Mouse (Mus musculus) midbrain, embryonic 13.5 days (tissue): Measurements from ENCODE around the gene Rpl36. TPM values are rescaled to one million over a fixed set of nuclear protein-coding genes. Genes with fewer than 3 reads are reported as not detected.
"Not testable (repeated sequence)": the region's sequence is repeated elsewhere in the genome, so short reads cannot be mapped to it uniquely, and the experiment has no call there.

ENCODE experiments used
- ATAC-seq: fragments of 200-750 bp; cut with Nextera tagmentation; 2 replicates; pipeline ENCODE4 v1.8.0; 2017; ENCODE audit warnings: mild to moderate bottlenecking, moderate TSS enrichment, moderate library complexity
- H3K27ac ChIP-seq: fragments of 300-500 bp; sonication (generic); 2 replicates; pipeline ENCODE4 v1.5.1; 2015; ENCODE audit warnings: inconsistent platforms, mild to moderate bottlenecking, moderate library complexity
- H3K27me3 ChIP-seq: fragments of 300-500 bp; sonication (generic); 2 replicates; pipeline ENCODE4 v1.6.1; 2015; ENCODE audit warnings: mild to moderate bottlenecking, inconsistent platforms
- H3K36me3 ChIP-seq: fragments of 300-500 bp; sonication (generic); 2 replicates; pipeline ENCODE4 v1.6.1; 2015; ENCODE audit warnings: mild to moderate bottlenecking, inconsistent platforms
- H3K4me1 ChIP-seq: fragments of 300-500 bp; sonication (generic); replicated peaks from 2 replicates; pipeline ENCODE4 v1.6.1; 2015; ENCODE audit warnings: inconsistent platforms
- H3K4me2 ChIP-seq: fragments of 300-500 bp; sonication (generic); replicated peaks from 2 replicates; pipeline ENCODE4 v1.6.1; 2015; ENCODE audit warnings: moderate library complexity, mild to moderate bottlenecking, inconsistent platforms
- H3K4me3 ChIP-seq: fragments of 300-500 bp; sonication (generic); replicated peaks from 2 replicates; pipeline ENCODE4 v1.5.1; 2015; ENCODE audit warnings: mild to moderate bottlenecking, inconsistent platforms
- H3K9ac ChIP-seq: fragments of 300-500 bp; sonication (generic); replicated peaks from 2 replicates; pipeline ENCODE4 v1.6.1; 2015; ENCODE audit warnings: mild to moderate bottlenecking, inconsistent platforms
- H3K9me3 ChIP-seq: fragments of 300-500 bp; sonication (generic); 2 replicates; pipeline ENCODE4 v1.6.1; 2016; ENCODE audit warnings: mild to moderate bottlenecking, inconsistent platforms
- WGBS: fragments of 180-500 bp; shearing (Covaris S2); methylation state at CpG from one replicate; pipeline ENCODE4 v1.1.7; 2015; 5-methylcytosine and 5-hydroxymethylcytosine counted together
- polyA plus RNA-seq: library from polyadenylated mRNA; unstranded; fragments of >200 nt; fragmentation: Nextera tagmentation; extraction: Ambion mirVana; gene quantifications from 2 replicates; pipeline ENCODE4 v1.2.1, GENCODE M21; 2015

Gene Rpl36
- polyA plus RNA-seq, 1 experiment from 2014 or later = 1,215 TPM

- Histone ChIP-seq H3K4me2 (no peak overlapping the region), H3K27ac (no peak overlapping the region), H3K4me3 (no peak overlapping the region), H3K36me3 (peaks cover 36% of the 10 kb centered on the region), H3K4me1 (peaks cover 57% of the 10 kb centered on the region), H3K27me3 (no peaks in the 10 kb centered on the region), H3K9ac (no peak overlapping the region), H3K9me3 (no peaks in the 10 kb centered on the region)
- no peak for ATAC-seq
- WGBS = 76% methylated on average over 2 of the region's 2 CpGs
Measured at GRCm38 (mm10) chr17:56611323-56611722, 1.9 kb upstream of the Rpl36 start.

GRCm38 (mm10) chr17:56611861-56612564 lies 1.2 kb upstream of the Rpl36 start:
- peaks cover 57% of the 10 kb centered on the region for H3K4me1 ChIP-seq
- H3K4me3 ChIP-seq = no peak overlapping the region
- no peak for ATAC-seq
- H3K9ac ChIP-seq = no peak overlapping the region
- no peaks in the 10 kb centered on the region for H3K9me3 ChIP-seq
- 14% methylated on average over 13 of the region's 14 CpGs for WGBS
- 0 out of 2 replicates have a peak overlapping the region, but pooled peaks have one; percentile 2 for H3K4me2 ChIP-seq
- no peak overlapping the region for H3K27ac ChIP-seq
- H3K36me3 ChIP-seq = peaks cover 36% of the 10 kb centered on the region
- no peaks in the 10 kb centered on the region for H3K27me3 ChIP-seq

- H3K4me1 ChIP-seq = peaks cover 55% of the 10 kb centered on the region
- not testable (repeated sequence) for H3K4me3 ChIP-seq, ATAC-seq, H3K4me2 ChIP-seq, H3K9me3 ChIP-seq, H3K27ac ChIP-seq, H3K9ac ChIP-seq, H3K27me3 ChIP-seq
- peaks cover 36% of the 10 kb centered on the region for H3K36me3 ChIP-seq
- 81% methylated on average over 10 of the region's 10 CpGs for WGBS
Measured at GRCm38 (mm10) chr17:56612565-56612939, 664 bp upstream of the Rpl36 start.

- Histone ChIP-seq H3K9ac (peak overlapping the region; percentile 81), H3K27ac (peak overlapping the region; percentile 93), H3K4me2 (peak overlapping the region; percentile 83), H3K36me3 (peaks cover 47% of the 10 kb centered on the region), H3K4me3 (peak overlapping the region; percentile 73), H3K4me1 (peaks cover 44% of the 10 kb centered on the region)
- under 1% methylated on average over 26 of the region's 26 CpGs for WGBS
- not testable (repeated sequence) for ATAC-seq, H3K27me3 ChIP-seq, H3K9me3 ChIP-seq
Measured at GRCm38 (mm10) chr17:56613893-56614292, 677 bp downstream of the Rpl36 start.

- Histone ChIP-seq H3K36me3 (peaks cover 54% of the 10 kb centered on the region), H3K9me3 (no peaks in the 10 kb centered on the region), H3K9ac (peak overlapping the region; percentile 81), H3K27me3 (no peaks in the 10 kb centered on the region), H3K4me2 (peak overlapping the region; percentile 83), H3K4me1 (peaks cover 41% of the 10 kb centered on the region), H3K27ac (no peak overlapping the region), H3K4me3 (peak overlapping the region; percentile 73)
- WGBS = 35% methylated on average over 14 of the region's 14 CpGs
- ATAC-seq = no peak
Measured at GRCm38 (mm10) chr17:56614391-56615135, 1.3 kb downstream of the Rpl36 start.

- H3K9me3 ChIP-seq = no peaks in the 10 kb centered on the region
- H3K4me3 ChIP-seq = peak overlapping the region; percentile 73
- no peak overlapping the region for H3K27ac ChIP-seq
- peak overlapping the region; percentile 83 for H3K4me2 ChIP-seq
- peaks cover 38% of the 10 kb centered on the region for H3K4me1 ChIP-seq
- 91% methylated on average over 11 of the region's 11 CpGs for WGBS
- no peaks in the 10 kb centered on the region for H3K27me3 ChIP-seq
- no peak for ATAC-seq
- H3K9ac ChIP-seq = peak overlapping the region; percentile 81
- peaks cover 61% of the 10 kb centered on the region for H3K36me3 ChIP-seq
Measured at GRCm38 (mm10) chr17:56615136-56615784, 2.0 kb downstream of the Rpl36 start.

GRCm38 (mm10) chr17:56615792-56616191 lies 2.6 kb downstream of the Rpl36 start:
- H3K36me3 ChIP-seq = peaks cover 66% of the 10 kb centered on the region
- no peaks in the 10 kb centered on the region for H3K27me3 ChIP-seq
- no peaks in the 10 kb centered on the region for H3K9me3 ChIP-seq
- H3K9ac ChIP-seq = no peak overlapping the region
- H3K4me3 ChIP-seq = no peak overlapping the region
- no peak for ATAC-seq
- H3K4me1 ChIP-seq = peaks cover 33% of the 10 kb centered on the region
- 90% methylated on average over 4 of the region's 4 CpGs for WGBS
- H3K4me2 ChIP-seq = no peak overlapping the region
- H3K27ac ChIP-seq = no peak overlapping the region

- 86% methylated on average over 3 of the region's 3 CpGs for WGBS
- peaks cover 74% of the 10 kb centered on the region for H3K36me3 ChIP-seq
- no peak overlapping the region for H3K4me2 ChIP-seq
Measured at GRCm38 (mm10) chr17:56616725-56617124, 3.5 kb downstream of the Rpl36 start.

GRCm38 (mm10) chr17:56617628-56618027 lies 4.4 kb downstream of the Rpl36 start:
- peaks cover 83% of the 10 kb centered on the region for H3K36me3 ChIP-seq
- ATAC-seq = no peak
- H3K4me1 ChIP-seq = peaks cover 19% of the 10 kb centered on the region
- H3K27me3 ChIP-seq = no peaks in the 10 kb centered on the region
- no peak overlapping the region for H3K27ac ChIP-seq
- H3K4me3 ChIP-seq = no peak overlapping the region
- no peak overlapping the region for H3K9ac ChIP-seq
- whole genome bisulfite sequencing = 90% methylated on average over 8 of the region's 8 CpGs
- no peak overlapping the region for H3K4me2 ChIP-seq
- no peaks in the 10 kb centered on the region for H3K9me3 ChIP-seq

More at GRCm38 (mm10) chr17:56616725-56617124, 3.5 kb downstream of the Rpl36 start:
- Histone ChIP-seq H3K9ac (no peak overlapping the region), H3K9me3 (no peaks in the 10 kb centered on the region), H3K27me3 (no peaks in the 10 kb centered on the region), H3K4me1 (peaks cover 24% of the 10 kb centered on the region), H3K27ac (no peak overlapping the region), H3K4me3 (no peak overlapping the region)
- no peak for ATAC-seq

- Histone ChIP-seq H3K4me3 (peak overlapping the region; percentile 90), H3K4me2 (peak overlapping the region; percentile 93; the same call in 1 of the 2 replicates), H3K27ac (no peak overlapping the region), H3K4me1 (peaks cover 27% of the 10 kb centered on the region), H3K9ac (no peak overlapping the region), H3K9me3 (no peaks in the 10 kb centered on the region), H3K36me3 (peaks cover 38% of the 10 kb centered on the region), H3K27me3 (peaks cover 4% of the 10 kb centered on the region; the same call in 1 of the 2 replicates)
- WGBS = 93% methylated on average over 3 of the region's 3 CpGs
- ATAC-seq = no peak
Measured at GRCm38 (mm10) chr17:56625495-56625894, 12.3 kb downstream of the Rpl36 start.

GRCm38 (mm10) chr17:56626260-56626659 lies 13.0 kb downstream of the Rpl36 start:
- Histone ChIP-seq H3K9me3 (no peaks in the 10 kb centered on the region), H3K9ac (peak overlapping the region; percentile 87), H3K4me2 (peak overlapping the region; percentile 93), H3K27me3 (peaks cover 4% of the 10 kb centered on the region; the same call in 1 of the 2 replicates), H3K4me1 (peaks cover 27% of the 10 kb centered on the region), H3K36me3 (peaks cover 31% of the 10 kb centered on the region), H3K4me3 (peak overlapping the region; percentile 90), H3K27ac (peak overlapping the region; percentile 71; the same call in 1 of the 2 replicates)
- 1% methylated on average over 32 of the region's 32 CpGs for WGBS
- no peak for ATAC-seq
